Mouse (Mus musculus) splenic B cell, adult 2 months (primary cell): ENCODE results near the gene Mapk3.

Experiments
- DNase-seq: peaks from one replicate; pipeline ENCODE4 v3.0.0-alpha.2; 2011; ENCODE audit warnings: low read depth, low spot score
- H3K27me3 ChIP-seq: 2 replicates; pipeline ENCODE4 v1.6.1; 2012; ENCODE audit warnings: mild to moderate bottlenecking, low read length, moderate library complexity, mixed read lengths; ENCODE audit not compliant: control insufficient read depth, poor library complexity, insufficient read depth, severe bottlenecking
- H3K36me3 ChIP-seq: 2 replicates; pipeline ENCODE4 v1.6.1; 2012; ENCODE audit warnings: mild to moderate bottlenecking, low read length, moderate library complexity, mixed read lengths; ENCODE audit not compliant: control insufficient read depth, poor library complexity, insufficient read depth, severe bottlenecking

Mapk3 gene

GRCm38 (mm10) chr7:126741964-126742482 is 17.4 kb upstream of the Mapk3 start:
- H3K27me3 ChIP-seq: no peaks in the 10 kb centered on the region
- no peak for DNase-seq
- H3K36me3 ChIP-seq: no peaks in the 10 kb centered on the region

DNA sequence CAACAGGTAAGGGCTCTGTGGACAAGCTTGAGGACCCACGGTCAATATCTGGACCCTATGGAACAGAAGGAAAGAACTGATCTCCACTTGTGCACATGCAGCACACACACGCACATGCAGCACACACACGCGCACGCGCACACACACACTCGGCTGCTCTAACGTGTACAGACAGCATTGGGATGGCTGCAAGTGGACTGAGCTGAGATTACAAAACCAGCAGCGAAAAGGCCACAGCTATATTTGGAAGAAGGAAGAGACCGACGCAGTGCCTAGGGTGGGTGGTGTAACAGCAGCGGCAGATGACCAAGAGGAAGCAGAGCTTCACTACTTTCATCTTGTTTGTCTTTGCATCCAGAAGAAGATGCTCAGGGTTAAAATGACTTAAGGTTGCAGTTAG is 13.3 kb upstream of the Mapk3 start:
- peak; percentile 32 for DNase-seq
- H3K27me3 ChIP-seq: no peaks in the 10 kb centered on the region
- H3K36me3 ChIP-seq: no peaks in the 10 kb centered on the region

- Histone ChIP-seq H3K36me3 (no peaks in the 10 kb centered on the region), H3K27me3 (no peaks in the 10 kb centered on the region)
- peak; percentile 29 for DNase-seq
Measured at GRCm38 (mm10) chr7:126746798-126747197, 12.6 kb upstream of the Mapk3 start.

DNA sequence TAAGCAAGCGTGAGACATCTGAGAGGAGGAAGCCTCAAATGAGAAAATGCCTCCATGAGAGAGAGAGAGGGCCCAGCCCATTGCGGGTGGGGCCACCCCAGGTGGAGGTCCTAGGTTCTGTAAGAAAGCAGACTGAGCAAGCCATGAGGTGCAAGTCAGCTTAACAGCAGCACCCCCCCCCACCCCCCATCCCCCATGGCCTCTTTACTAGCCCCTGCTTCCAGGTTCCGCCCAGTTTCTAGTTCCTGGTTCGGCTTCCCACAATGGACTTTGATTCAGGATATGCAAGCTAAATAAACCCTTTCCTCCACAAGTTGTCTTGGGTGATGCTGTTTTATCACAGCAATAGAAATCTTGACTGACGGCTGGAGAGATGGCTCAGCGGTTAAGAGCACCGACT is 10.6 kb upstream of the Mapk3 start:
- no peak for DNase-seq
- H3K36me3 ChIP-seq: no peaks in the 10 kb centered on the region
- H3K27me3 ChIP-seq: no peaks in the 10 kb centered on the region

GRCm38 (mm10) chr7:126749582-126750343 is 9.6 kb upstream of the Mapk3 start:
- DNase-seq: no peak
- Histone ChIP-seq H3K36me3 (no peaks in the 10 kb centered on the region), H3K27me3 (no peaks in the 10 kb centered on the region)

GRCm38 (mm10) chr7:126754866-126755265 is 4.5 kb upstream of the Mapk3 start:
- Histone ChIP-seq H3K27me3 (no peaks in the 10 kb centered on the region), H3K36me3 (no peaks in the 10 kb centered on the region)
- peak; percentile 74 for DNase-seq

- H3K27me3 ChIP-seq: no peaks in the 10 kb centered on the region
- H3K36me3 ChIP-seq: no peaks in the 10 kb centered on the region
- DNase-seq: no peak
Measured at GRCm38 (mm10) chr7:126758539-126758938, 862 bp upstream of the Mapk3 start.

- Histone ChIP-seq H3K36me3 (no peaks in the 10 kb centered on the region; the same call in 1 of the 2 replicates), H3K27me3 (no peaks in the 10 kb centered on the region)
- DNase-seq: no peak
Measured at GRCm38 (mm10) chr7:126759672-126760390, 430 bp downstream of the Mapk3 start.

DNA sequence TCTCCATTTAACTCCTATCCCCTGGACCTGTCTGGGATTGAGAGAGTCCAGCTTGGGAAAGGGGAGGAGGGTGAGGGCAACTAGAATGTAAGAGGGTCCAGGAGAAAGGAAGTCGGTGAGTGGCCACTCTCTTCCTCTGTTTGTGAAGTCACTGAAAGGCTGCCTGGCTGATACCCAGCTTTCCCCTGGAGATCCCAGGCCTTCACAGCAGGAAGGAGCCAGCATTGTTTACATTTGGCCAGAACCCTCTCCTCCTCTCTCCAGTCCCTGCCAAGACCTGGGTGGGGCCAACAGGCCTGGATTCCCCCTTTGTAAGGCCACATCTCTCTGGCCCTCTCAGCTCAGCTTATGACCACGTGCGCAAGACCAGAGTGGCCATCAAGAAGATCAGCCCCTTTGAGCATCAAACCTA is 996 bp downstream of the Mapk3 start:
- H3K27me3 ChIP-seq: no peaks in the 10 kb centered on the region
- DNase-seq: no peak
- no peaks in the 10 kb centered on the region; the same call in 1 of the 2 replicates for H3K36me3 ChIP-seq

DNA sequence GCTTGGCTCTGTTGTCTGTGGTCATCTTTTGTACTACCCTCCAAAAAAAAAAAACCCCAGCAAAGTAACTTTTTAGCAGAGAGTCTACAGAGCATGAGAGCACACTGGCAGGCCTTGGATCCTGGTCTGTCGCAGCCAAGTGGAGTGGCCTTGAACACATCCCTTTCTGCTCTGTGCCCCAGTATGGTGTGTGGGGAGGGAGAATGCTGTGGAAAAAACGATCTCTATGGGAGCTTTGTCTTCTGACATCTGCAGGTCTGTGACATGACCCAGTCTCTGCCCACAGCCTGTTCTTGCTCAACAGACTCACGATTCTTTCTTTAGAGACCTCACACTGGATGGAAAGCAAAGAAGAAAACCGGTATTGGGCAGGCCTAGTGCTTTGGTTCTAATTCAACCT is 1.6 kb downstream of the Mapk3 start:
- Histone ChIP-seq H3K27me3 (no peaks in the 10 kb centered on the region), H3K36me3 (peaks cover under 1% of the 10 kb centered on the region)
- no peak for DNase-seq

DNA sequence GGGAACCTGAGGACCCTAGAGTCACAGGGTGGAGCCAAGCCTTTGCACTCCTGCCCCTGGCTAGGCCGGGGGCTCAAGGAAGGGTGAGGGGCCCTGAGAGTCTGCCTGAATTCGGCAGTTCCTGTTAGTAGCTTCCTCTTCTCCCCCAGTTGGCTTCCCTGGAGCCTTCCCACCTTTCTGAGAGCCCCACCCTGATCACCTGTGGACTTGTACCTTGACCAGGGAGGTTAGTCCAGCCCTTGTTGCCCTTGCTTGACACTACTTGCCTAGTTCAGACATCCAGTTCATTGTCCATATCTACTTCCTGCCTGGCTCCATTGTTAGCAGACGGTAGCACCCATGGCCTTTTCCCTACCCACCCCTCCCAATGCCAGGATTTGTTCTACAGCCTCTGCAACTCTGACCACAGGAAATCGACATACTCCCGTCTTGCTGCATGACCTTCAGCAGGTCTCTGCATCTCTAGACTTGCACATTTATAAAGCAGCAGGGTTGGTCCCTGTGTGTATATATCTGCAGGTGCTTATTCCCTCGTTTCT is 2.2 kb downstream of the Mapk3 start:
- DNase-seq: no peak
- Histone ChIP-seq H3K36me3 (peaks cover 3% of the 10 kb centered on the region), H3K27me3 (no peaks in the 10 kb centered on the region)

DNA sequence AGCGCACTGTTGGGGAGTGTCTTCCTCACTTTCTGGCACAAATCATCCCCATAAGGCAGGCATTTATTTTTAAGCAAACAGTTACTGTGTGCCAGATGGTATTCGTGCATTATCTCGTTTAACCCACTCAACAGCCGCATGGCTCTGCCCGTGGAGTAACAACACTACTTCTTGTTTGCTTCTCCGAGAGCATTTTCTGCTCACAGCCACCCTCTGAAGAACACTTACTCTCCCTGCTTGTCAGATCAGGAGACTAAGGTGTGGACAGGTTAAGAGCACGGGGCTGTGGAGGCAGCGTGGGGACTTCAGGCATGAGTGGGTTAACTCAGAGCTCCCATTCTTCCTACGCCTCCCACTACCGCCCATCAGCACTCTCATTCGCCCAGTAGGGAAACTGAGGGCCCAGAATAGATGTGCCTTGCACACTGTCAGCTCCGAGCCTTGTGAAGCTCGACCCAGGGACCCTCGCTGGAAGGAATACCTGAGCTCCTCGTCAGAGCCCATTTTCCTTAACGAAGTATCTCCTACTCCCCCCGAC is 3.1 kb downstream of the Mapk3 start:
- H3K27me3 ChIP-seq: no peaks in the 10 kb centered on the region
- no peak for DNase-seq

GRCm38 (mm10) chr7:126765540-126765939 is 6.1 kb downstream of the Mapk3 start:
- no peak for DNase-seq
- Histone ChIP-seq H3K36me3 (peaks cover 4% of the 10 kb centered on the region), H3K27me3 (no peaks in the 10 kb centered on the region)

More for the DNA sequence above, 3.1 kb downstream of the Mapk3 start:
- H3K36me3 ChIP-seq: peaks cover 4% of the 10 kb centered on the region

DNA sequence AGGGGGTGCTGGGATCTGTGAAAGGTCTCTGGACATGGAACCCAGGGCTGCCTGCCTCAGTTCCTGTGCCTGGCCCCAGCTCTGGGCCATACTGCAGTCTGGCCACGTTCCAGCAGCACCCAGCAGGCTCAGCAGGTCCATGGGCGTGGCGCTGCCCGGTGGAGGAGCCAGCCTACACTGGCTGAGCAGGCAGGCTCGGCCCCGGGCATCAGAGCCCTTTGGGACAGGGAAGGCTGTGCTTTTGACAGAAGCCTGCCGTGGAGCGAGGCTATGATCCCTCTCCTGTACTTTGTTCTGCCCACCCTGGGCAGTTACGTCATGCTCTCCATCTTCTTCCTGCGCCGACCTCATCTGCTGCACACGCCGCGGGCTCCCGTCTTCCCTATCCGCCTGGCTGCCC is 6.8 kb downstream of the Mapk3 start, which contains the start of gene Gdpd3:
Gene Gdpd3, plus strand, starts transcription at position 134 of the 400 bp plus-strand sequence.
- Histone ChIP-seq H3K36me3 (peaks cover 4% of the 10 kb centered on the region), H3K27me3 (no peaks in the 10 kb centered on the region)
- DNase-seq: no peak

- no peak for DNase-seq
- Histone ChIP-seq H3K27me3 (no peaks in the 10 kb centered on the region), H3K36me3 (peaks cover 4% of the 10 kb centered on the region)
Measured at GRCm38 (mm10) chr7:126767001-126767400, 7.6 kb downstream of the Mapk3 start.
